Mouse (Mus musculus): ENCODE results near the gene Irf8.

DNA sequence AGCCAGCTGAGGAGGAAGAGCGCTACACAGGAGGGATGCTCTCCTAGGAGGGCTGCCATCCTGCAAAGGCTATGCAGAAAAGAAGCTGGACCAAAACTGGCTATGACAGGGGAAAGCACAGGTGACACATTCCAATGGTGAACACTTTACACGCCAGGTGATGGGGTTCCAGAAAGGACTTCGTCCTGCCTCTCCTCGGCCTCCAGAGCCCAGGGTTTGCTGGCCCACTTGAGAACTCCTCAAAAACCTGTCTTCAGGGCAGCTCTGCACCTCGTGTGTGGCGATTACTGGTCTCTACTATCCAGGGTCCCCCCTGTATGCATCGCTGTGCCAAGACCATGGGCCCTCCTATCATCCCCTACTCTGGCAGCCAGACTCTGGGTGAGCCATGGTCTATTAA, 47.6 kb upstream of the Irf8 start:
- TF ChIP-seq GATA1 (IDR thresholded peaks at IDR 0.05; ENCODE audit: low read length) (no peak), TAL1 (IDR thresholded peaks at IDR 0.05; ENCODE audit: low read length) (no peak)
